Mouse (Mus musculus) G1E-ER4 (cell line): Measurements from ENCODE around the gene Tmub2. TPM values are rescaled to one million over a fixed set of nuclear protein-coding genes. Genes with fewer than 3 reads are reported as not detected.

Experiments used
- GATA1 ChIP-seq: IDR thresholded peaks from one replicate; pipeline ENCODE4 v1.8.0; 2012; ENCODE audit warnings: low read length, inconsistent platforms
- polyA plus RNA-seq: library from polyadenylated mRNA; stranded (reverse); fragments of >175 nt; gene quantifications from 2 replicates; pipeline ENCODE4 v1.2.3, GENCODE M21; 2012

The Tmub2 gene
- polyA plus RNA-seq, 1 experiment = 44.5 TPM

- no peak for TF ChIP-seq GATA1
These were observed 29.6 kb downstream of the Tmub2 start for GRCm38 (mm10) chr11:102314321-102314720.

- TF ChIP-seq GATA1 = no peak
These were observed 31.2 kb downstream of the Tmub2 start for GRCm38 (mm10) chr11:102315690-102316571.

- TF ChIP-seq GATA1 = no peak
These were observed 32.0 kb downstream of the Tmub2 start for GRCm38 (mm10) chr11:102316572-102317297.

GRCm38 (mm10) chr11:102317298-102317900 lies 32.7 kb downstream of the Tmub2 start:
- no peak for TF ChIP-seq GATA1

- TF ChIP-seq GATA1 = no peak
These were observed 33.3 kb downstream of the Tmub2 start for GRCm38 (mm10) chr11:102317901-102318575.

GRCm38 (mm10) chr11:102318576-102319409 lies 34.1 kb downstream of the Tmub2 start:
- no peak for TF ChIP-seq GATA1

GRCm38 (mm10) chr11:102319410-102319792 lies 34.7 kb downstream of the Tmub2 start, which contains the start of gene Ubtf:
Gene Ubtf (minus strand): TSS chr11:102319742.
- TF ChIP-seq GATA1 = no peak

GRCm38 (mm10) chr11:102319941-102320685 lies 35.4 kb downstream of the Tmub2 start:
- no peak for TF ChIP-seq GATA1

GRCm38 (mm10) chr11:102320686-102321005 lies 35.9 kb downstream of the Tmub2 start:
- TF ChIP-seq GATA1 = no peak

GRCm38 (mm10) chr11:102321931-102322330 lies 37.2 kb downstream of the Tmub2 start:
- TF ChIP-seq GATA1 = no peak

- TF ChIP-seq GATA1 = no peak
These were observed 38.8 kb downstream of the Tmub2 start for GRCm38 (mm10) chr11:102323516-102323915.

GRCm38 (mm10) chr11:102327250-102327649 lies 42.5 kb downstream of the Tmub2 start:
- TF ChIP-seq GATA1 = no peak

GRCm38 (mm10) chr11:102327839-102328238 lies 43.1 kb downstream of the Tmub2 start:
- no peak for TF ChIP-seq GATA1

GRCm38 (mm10) chr11:102329518-102329917 lies 44.8 kb downstream of the Tmub2 start:
- no peak for TF ChIP-seq GATA1
